Mouse (Mus musculus): ENCODE data around the gene Scarb1.
A peak's percentile ranks its signal among the peaks of the same experiment; 100 is the strongest.

Scarb1 gene

GRCm38 (mm10) chr5:125303055-125303454 lies 37.8 kb downstream of the Scarb1 start:
- no peak for DNase-seq

DNA sequence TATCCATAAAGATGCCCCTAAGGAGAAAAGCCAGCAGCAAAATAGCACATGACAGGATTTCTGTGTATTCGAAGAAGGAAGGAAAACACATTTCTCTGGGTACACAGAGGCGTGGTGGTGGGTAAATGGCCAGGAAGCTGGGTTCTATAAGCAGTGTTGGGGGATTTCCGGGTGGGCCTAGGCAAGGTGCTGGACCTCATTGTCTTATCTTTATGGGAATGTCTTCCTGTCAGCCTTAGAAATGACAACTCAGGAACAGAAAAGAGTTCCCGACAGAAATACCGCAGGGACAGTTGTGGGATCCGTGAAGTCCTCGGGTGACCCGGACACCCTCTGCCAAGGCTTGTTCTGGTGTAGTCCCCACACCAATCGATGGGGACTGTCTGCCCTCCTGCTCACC lies 42.7 kb downstream of the Scarb1 start:
- DNase-seq = no peak

GRCm38 (mm10) chr5:125297171-125297570 lies 43.7 kb downstream of the Scarb1 start:
- no peak for DNase-seq

DNA sequence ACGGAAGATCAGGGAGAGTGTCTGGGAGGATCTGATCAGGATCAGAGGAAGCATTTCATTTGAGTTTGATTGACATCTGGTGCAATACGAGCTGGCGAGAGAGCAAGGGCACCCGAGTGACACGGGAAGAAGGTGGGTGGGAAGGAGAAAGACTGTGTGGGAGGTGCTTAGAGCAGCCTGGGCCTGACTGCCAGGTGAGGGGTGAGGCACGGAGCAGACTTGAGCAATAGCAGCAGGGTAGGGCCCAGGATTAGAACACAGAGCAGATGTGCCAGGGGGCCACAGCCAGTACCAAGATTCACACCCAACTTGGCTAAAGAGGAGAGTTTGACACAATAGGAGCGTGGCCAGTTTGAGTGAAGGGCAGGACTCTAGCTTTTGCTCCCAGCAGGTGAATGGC lies 47.9 kb downstream of the Scarb1 start:
- DNase-seq = no peak

DNA sequence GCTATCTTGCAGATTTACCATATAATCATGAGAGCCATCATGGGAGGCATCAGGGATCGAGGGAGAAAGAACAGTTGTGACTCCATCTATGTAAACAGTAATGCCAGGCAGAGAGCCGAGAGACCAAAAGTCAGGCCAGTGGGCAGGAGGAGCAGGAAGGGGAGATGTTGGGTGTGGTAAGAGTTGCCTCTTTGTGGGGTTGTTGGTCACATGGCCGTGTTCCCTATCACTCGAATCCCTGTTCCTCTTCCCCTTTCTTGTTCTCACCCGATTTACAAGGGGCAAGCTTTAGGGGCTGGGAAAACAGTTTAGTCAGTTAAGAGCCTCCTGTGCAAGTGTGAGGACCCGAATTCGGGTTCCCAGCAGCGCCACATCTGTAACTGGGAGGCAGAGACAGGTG lies 49.0 kb downstream of the Scarb1 start:
- DNase-seq = no peak

DNA sequence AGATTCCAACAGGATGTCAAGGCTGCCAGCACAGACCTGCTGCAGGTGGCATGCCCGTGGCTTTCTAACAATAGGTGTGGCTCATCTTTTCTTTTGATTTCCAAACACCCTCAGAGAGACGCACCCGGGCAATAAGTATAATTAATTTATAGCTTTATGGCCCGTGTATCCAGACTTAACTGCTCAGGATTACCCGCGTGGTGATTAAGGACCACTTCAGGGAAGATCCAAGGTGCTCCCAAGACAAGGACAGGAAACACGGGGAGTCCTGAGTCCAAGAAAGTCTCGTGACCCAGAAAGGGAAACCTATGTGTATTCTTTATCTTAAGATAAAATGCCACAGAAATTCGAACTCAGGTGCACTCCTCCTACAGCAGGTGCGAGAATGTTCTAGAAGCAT lies 49.5 kb downstream of the Scarb1 start:
- no peak for DNase-seq

GRCm38 (mm10) chr5:125287053-125287655 lies 53.7 kb downstream of the Scarb1 start:
- no peak for DNase-seq

DNA sequence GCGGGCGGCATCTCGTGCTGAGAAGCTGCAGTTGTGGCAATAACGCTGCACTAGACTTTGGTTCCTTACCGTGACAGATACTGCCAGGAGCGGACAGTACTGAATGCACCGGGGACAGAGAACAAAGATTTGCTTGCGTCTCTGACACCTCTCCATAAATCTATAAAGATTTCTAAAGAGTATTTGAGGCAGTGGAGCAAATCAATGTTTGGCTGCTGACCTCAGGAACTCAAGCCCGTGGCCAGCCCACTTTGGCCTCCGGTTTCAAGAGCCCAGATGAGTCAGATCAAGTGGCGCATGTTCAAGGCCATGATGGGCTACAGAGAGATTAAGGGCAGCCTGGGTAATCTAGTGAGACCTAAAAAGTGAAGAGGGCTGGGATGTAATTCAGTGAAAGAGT lies 54.8 kb downstream of the Scarb1 start:
- DNase-seq = no peak

DNA sequence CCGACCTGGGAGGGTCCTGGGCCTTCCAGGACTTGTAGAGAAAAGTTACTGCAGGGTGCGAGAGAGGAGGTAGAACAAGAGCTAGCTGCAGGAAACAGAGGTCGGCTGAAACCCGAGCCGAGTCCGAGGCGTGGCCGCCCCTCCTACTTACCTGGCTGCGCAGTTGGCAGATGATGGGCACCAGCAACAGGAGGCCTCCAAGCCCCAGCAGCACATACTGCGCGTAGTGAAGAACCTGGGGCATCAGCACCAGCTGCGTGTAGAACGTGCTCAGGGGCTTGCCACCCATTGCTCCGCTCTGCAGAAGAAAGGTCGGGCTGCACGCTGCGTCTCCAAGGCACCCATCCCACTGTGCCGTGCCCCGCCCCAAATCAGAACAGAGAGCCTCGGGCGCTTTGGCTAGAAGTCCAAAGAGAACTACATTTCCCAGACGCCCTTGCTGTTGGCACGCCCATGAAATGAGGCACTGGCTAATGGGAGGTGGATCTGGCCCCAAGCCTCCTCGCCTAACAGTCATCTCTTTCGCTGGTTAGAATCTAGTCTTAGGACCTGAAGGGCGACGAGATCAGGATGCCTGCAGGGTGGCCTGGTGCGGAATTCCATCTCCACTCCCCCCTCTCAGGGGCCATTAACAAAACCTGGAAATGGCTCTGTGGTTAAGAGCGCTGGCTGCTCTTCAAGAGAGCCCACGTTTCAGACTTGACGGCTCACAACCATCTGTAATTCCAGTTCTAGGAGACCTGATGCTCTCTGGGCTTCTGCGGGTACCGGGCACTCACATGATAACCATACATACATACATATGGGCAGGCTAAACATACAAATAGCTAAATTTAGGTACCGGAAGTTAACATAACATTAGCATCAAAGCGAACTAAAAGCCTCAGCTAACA lies 56.9 kb downstream of the Scarb1 start:
- DNase-seq = peak; percentile 90

DNA sequence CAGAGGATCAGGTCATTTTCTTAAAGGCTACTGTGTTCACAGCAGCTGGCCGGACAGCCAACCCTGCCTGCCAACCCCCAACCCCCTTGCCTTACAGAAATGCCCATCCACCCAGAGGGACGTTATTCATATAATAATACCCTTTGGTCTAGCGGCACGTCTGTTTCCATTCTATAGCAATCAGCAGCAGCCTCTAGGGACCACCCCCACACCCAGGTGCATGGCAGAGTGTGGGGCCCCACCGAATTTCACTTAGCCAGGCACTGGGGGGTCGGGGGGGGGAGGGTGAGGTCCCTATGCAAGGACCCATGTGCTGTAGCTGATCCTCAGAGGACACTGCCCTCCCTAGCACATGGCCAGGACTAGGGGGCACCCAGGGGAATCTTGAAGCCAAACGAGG lies 61.7 kb downstream of the Scarb1 start:
- no peak for DNase-seq

DNA sequence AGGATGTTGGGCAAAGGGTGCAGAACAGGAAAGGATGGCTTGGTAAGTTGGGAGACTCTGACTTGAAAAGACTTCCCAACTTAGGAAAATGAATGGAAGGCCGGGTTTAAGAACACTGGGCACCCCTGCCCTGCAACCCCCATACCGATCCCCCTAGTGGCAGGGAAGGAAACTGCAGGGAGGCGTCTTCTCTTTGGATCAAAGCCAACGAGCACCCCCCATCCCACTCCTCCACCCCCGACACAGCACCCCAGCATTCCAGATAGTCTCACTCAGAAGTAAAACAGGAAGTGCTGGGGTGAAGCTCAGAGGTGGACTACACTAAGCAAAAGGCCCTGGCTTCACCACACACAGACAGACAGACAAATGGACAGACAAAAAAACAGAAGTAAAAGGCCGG lies 62.6 kb downstream of the Scarb1 start:
- peak; percentile 63 for DNase-seq

- no peak for DNase-seq
Measured at GRCm38 (mm10) chr5:125277313-125277712, 63.6 kb downstream of the Scarb1 start.

DNA sequence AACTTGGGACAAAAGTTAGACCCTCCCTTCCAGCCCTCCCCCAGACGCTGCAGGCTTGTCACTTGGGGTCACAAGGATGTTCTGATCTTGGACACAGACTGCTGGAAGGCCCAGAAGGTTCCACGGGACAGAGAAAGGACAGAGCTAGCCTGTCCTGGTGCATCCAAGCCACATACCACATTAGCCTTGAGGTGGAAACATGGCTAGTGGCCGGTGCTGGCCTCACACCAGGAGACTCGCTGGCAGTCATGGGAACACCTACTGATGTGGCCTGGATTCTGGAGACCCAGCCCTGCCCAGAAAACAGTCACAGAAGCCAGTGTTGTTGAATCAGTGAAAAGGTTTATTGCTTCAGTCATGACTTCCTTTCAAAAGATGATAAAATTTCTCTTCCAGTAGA lies 64.1 kb downstream of the Scarb1 start:
- no peak for DNase-seq

DNA sequence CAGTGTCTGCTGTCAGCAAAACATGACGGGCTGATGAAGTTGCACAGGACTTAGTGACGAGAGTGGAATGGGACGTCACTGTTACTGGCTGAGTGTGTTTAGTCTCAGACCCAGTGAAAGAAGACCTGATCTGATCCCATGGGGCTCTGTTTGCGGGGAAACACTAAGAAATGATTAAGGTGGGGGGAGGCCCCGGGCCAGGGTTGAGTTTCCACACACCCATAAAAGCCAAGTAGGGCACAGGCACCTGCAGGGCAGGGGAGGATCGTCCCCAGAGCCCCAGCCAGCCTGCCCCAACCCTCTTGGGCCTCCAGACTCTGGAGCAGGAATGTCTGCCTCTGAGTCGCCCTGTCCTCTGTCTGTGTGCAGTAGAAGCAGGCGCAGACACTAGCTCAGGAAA lies 65.6 kb downstream of the Scarb1 start:
- DNase-seq = no peak

DNA sequence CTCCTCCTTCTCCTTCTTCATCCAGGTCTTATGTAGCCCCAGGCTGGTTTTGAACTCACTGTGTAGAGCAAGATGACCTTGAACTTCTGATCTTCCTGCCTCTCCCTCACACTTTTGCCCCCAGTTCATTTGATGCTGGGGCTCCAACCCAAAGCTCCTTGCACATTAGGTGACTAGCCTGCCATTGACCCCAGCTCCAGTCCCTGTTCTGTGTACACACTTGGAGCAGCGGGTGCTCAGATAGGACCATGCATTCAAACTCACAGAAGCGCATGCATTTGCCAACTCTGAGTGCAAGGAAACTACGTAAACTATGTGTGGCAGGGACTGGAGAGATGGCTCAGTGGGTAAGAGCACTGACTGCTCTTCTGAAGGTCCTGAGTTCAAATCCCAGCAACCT lies 66.1 kb downstream of the Scarb1 start:
- DNase-seq = no peak

- DNase-seq = no peak
Measured at GRCm38 (mm10) chr5:125274182-125274581, 66.7 kb downstream of the Scarb1 start.

- peak; percentile 67 for DNase-seq
Measured at GRCm38 (mm10) chr5:125273666-125274109, 67.2 kb downstream of the Scarb1 start.

DNA sequence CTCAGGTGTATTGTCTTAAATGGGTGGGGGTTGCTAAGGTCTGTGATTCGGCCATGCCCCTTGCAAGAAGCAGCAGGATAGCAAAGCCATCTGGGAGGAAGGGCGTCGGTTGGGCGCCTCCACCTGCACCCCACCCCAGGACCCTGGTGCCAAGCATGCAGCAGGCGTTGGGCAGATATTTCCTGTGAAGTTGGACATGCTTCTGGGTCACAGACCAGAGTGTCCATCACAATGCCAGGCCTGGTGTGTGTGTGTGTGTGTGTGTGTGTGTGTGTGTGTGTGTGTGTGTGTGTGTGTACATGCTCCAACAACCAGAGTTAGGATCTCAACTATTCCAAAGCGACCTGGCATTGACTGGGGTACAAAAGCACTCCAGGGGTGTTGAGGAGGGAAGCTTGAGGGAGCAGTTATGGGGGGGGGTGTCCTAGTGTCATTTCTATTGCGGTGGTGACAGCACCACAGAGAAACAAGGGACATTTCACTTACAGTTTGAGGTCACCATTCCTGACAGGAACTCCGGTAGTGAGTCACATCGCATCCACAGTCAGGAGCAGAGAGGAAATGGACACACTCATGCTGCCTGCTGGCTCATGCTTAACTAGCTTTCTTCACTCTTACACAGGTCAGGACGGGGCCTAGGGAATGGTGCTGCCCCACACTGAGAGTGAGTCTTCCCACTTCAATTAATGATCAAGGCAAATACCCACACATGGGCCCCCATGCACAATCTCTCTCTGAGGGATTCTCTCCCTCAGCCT lies 68.5 kb downstream of the Scarb1 start:
- no peak for DNase-seq

DNA sequence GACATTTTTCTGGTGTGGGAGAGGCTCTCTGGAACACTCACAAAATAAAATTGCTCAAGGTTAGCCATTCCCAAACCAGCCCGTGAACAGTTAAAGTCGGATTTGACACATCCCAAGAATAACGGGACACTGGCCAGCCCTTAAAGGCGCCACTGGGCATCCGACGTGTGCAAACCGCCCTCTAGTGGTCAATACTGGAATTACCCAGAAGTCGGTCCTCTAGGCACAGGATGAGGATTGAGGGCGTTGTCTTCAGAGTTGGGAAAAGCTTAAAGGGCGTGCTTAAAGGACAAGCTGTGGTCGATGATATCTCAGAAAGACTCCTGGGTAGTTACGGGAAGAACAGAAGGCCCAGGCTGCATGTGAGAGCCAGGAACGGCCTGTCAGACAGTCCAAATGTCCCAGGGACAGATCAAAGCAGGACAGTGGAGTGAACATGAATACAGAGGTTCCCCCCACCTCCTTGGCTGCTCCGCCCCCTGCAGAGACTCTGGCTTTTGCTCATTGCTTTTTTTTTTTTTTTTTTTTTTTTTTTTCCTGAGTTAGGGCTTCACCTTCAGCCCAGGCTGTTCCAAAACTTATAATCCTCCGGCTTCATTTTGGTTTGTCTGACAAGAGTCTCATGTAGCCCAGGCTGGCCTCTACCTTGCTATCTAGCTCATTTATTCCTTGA lies 69.2 kb downstream of the Scarb1 start:
- peak; percentile 92 for DNase-seq

DNA sequence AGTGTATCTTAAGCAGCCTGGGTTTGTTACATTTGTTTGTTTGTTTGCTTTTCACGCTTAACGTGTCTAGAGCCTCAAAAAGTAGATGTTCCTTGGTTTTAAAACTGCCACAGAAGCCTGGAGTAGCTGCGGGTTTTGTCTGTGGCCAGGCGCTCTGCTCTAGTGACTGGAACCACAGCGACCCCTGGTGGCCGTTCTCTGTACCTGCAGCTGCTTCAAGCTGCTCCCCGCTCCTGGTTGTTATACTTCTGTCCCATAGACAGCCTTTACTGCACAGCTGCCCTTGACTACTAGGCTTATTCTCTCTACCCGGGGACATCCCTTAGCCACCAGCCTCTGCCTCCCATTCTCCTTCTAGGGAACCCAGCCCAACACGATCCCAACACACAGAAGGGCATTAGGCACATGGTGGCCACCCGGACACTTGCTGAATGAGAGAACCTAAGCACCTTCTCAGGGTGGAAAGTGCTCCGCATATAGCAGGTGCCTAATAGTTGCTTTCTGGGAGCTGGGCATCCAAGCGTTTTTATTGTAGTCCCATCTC lies 70.2 kb downstream of the Scarb1 start:
- peak; percentile 87 for DNase-seq

DNA sequence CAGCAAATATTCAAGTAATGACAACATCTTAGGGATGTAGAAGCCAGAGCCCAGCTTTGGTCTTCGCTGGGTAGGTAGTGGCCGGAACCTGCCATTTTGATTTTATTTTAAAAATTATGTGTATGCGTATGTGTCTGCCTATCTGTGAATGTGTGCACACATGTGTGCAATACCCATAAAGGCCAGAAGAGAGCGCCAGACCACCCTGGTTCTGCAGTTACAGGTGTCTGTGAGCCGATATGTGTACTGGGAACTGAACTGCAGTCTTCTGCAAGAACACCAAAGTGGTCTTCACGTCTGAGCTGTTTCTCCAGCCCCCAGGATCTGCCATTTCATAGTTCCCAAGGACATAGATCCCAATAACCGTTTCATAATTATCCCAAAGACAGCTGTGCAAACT lies 71.1 kb downstream of the Scarb1 start:
- DNase-seq = no peak

- no peak for DNase-seq
Measured at GRCm38 (mm10) chr5:125269399-125269798, 71.5 kb downstream of the Scarb1 start.

Measured in embryo, embryonic 11 days (tissue).